Mouse (Mus musculus) limb, embryonic 14.5 days (tissue): ENCODE measurements around the gene Esyt1. TPM values are rescaled to one million over a fixed set of nuclear protein-coding genes. Genes with fewer than 3 reads are reported as not detected.

ENCODE experiments used
- ATAC-seq: fragments of 200-750 bp; cut with Nextera tagmentation; 2 replicates; pipeline ENCODE4 v1.8.0; 2017; ENCODE audit warnings: low read depth, moderate number of reproducible peaks, moderate TSS enrichment; ENCODE audit not compliant: low FRiP score
- DNase-seq: peaks from one replicate; pipeline ENCODE4 v3.0.0-alpha.2; 2015; ENCODE audit warnings: low spot score
- H3K27ac ChIP-seq: fragments of 300-500 bp; sonication (generic); replicated peaks from 2 replicates; pipeline ENCODE4 v1.5.1; 2014; ENCODE audit warnings: low read depth, mild to moderate bottlenecking, low read length, moderate library complexity, mixed read lengths
- H3K27me3 ChIP-seq: fragments of 300-500 bp; sonication (generic); 2 replicates; pipeline ENCODE4 v1.6.1; 2014; ENCODE audit warnings: low read length, mixed read lengths; ENCODE audit not compliant: control insufficient read depth, insufficient read depth
- H3K36me3 ChIP-seq: fragments of 300-500 bp; sonication (generic); 2 replicates; pipeline ENCODE4 v1.6.1; 2014; ENCODE audit warnings: mild to moderate bottlenecking, low read length, moderate library complexity, mixed read lengths; ENCODE audit not compliant: control insufficient read depth, insufficient read depth
- H3K4me1 ChIP-seq: fragments of 300-500 bp; sonication (generic); 2 replicates; pipeline ENCODE4 v1.6.1; 2014; ENCODE audit warnings: antibody characterized with exemption, low read length, mixed read lengths; ENCODE audit not compliant: control insufficient read depth, insufficient read depth
- H3K4me2 ChIP-seq: fragments of 300-500 bp; sonication (generic); replicated peaks from 2 replicates; pipeline ENCODE4 v1.6.1; 2014; ENCODE audit warnings: low read depth, mild to moderate bottlenecking, low read length, moderate library complexity; ENCODE audit not compliant: severe bottlenecking
- H3K4me3 ChIP-seq: fragments of 300-500 bp; sonication (generic); replicated peaks from 2 replicates; pipeline ENCODE4 v1.5.1; 2014; ENCODE audit warnings: low read length
- H3K9ac ChIP-seq: fragments of 300-500 bp; sonication (generic); 2 replicates; pipeline ENCODE4 v1.6.1; 2014; ENCODE audit warnings: mild to moderate bottlenecking, low read depth, low read length, moderate library complexity; ENCODE audit not compliant: severe bottlenecking
- H3K9me3 ChIP-seq: fragments of 300-500 bp; sonication (generic); 2 replicates; pipeline ENCODE4 v1.6.1; 2016; ENCODE audit warnings: low read length; ENCODE audit not compliant: control insufficient read depth
- POLR2A ChIP-seq: fragments of 200-500 bp; IDR thresholded peaks from 2 replicates; pipeline ENCODE4 v1.8.0; 2012; ENCODE audit warnings: inconsistent platforms, mild to moderate bottlenecking, moderate library complexity, borderline replicate concordance; ENCODE audit not compliant: insufficient read depth, insufficient read length; ENCODE audit errors: extremely low read depth
- WGBS: fragments of 180-500 bp; shearing (Covaris S2); extraction: QIAGEN DNeasy Blood & Tissue Kit; methylation state at CpG from one replicate; pipeline ENCODE4 v1.1.7; 2014; 5-methylcytosine and 5-hydroxymethylcytosine counted together
- polyA plus RNA-seq, 2 experiments: library from polyadenylated mRNA; depleted of rRNA in 1 of 2; stranded (reverse) in 1 of 2; unstranded in 1 of 2; fragments of >200 nt; fragmentation: Nextera tagmentation in 1 of 2; extraction: Ambion mirVana in 1 of 2; gene quantifications; 2 replicates each; pipeline versions ENCODE4 v1.2.1 to v1.2.3; 2012 to 2014

Gene Esyt1
- polyA plus RNA-seq, 2 experiments: 37.9 to 51.3 TPM

- ATAC-seq (no peak), DNase-seq (no peak)
- Histone ChIP-seq H3K4me1 (no peaks in the 10 kb centered on the region), H3K4me3 (no peak overlapping the region), H3K36me3 (peaks cover 64% of the 10 kb centered on the region), H3K4me2 (no peak overlapping the region), H3K9ac (no peak overlapping the region), H3K27ac (no peak overlapping the region), H3K9me3 (no peaks in the 10 kb centered on the region), H3K27me3 (peaks cover 17% of the 10 kb centered on the region; the same call in 1 of the 2 replicates)
- WGBS: 26% methylated on average over 6 of the region's 6 CpGs
- TF ChIP-seq POLR2A: no peak
Measured at GRCm38 (mm10) chr10:128516677-128517076, 9.0 kb downstream of the Esyt1 start.

- H3K27me3 ChIP-seq: peaks cover 17% of the 10 kb centered on the region; the same call in 1 of the 2 replicates
- DNase-seq (no peak), ATAC-seq (no peak)
- H3K9me3 ChIP-seq: no peaks in the 10 kb centered on the region
- no peak overlapping the region; the same call in 1 of the 2 replicates for H3K4me2 ChIP-seq
- peaks cover 64% of the 10 kb centered on the region for H3K36me3 ChIP-seq
- TF ChIP-seq POLR2A: no peak
- no peak overlapping the region for H3K9ac ChIP-seq
- no peak overlapping the region for H3K4me3 ChIP-seq
- H3K27ac ChIP-seq: no peak overlapping the region
- WGBS: 19% methylated on average over 13 of the region's 20 CpGs
- H3K4me1 ChIP-seq: no peaks in the 10 kb centered on the region
Measured at GRCm38 (mm10) chr10:128516029-128516428, 9.6 kb downstream of the Esyt1 start.

GRCm38 (mm10) chr10:128515044-128515443 lies 10.6 kb downstream of the Esyt1 start:
- no peak for ATAC-seq
- H3K27me3 ChIP-seq: peaks cover 17% of the 10 kb centered on the region; the same call in 1 of the 2 replicates

GRCm38 (mm10) chr10:128511761-128512160 lies 13.9 kb downstream of the Esyt1 start:
- ATAC-seq: no peak
- H3K4me1 ChIP-seq: no peaks in the 10 kb centered on the region
- no peak overlapping the region for H3K4me3 ChIP-seq
- no peak for TF ChIP-seq POLR2A
- H3K36me3 ChIP-seq: peaks cover 50% of the 10 kb centered on the region
- H3K27me3 ChIP-seq: peaks cover 4% of the 10 kb centered on the region; the same call in 1 of the 2 replicates
- no peak overlapping the region for H3K27ac ChIP-seq
- no peak for DNase-seq
- H3K9me3 ChIP-seq: no peaks in the 10 kb centered on the region
- no peak overlapping the region for H3K9ac ChIP-seq
- 81% methylated on average over 12 of the region's 12 CpGs for WGBS
- no peak overlapping the region for H3K4me2 ChIP-seq

More at GRCm38 (mm10) chr10:128515044-128515443, 10.6 kb downstream of the Esyt1 start:
- no peaks in the 10 kb centered on the region for H3K4me1 ChIP-seq
- no peak overlapping the region for H3K9ac ChIP-seq
- no peak overlapping the region for H3K4me3 ChIP-seq
- H3K9me3 ChIP-seq: no peaks in the 10 kb centered on the region
- H3K4me2 ChIP-seq: no peak overlapping the region
- WGBS: 83% methylated on average over 4 of the region's 4 CpGs
- no peak for TF ChIP-seq POLR2A
- DNase-seq: no peak
- H3K27ac ChIP-seq: no peak overlapping the region
- H3K36me3 ChIP-seq: peaks cover 62% of the 10 kb centered on the region

- H3K36me3 ChIP-seq: peaks cover 50% of the 10 kb centered on the region
- no peak overlapping the region for H3K4me3 ChIP-seq
- H3K4me1 ChIP-seq: no peaks in the 10 kb centered on the region
- H3K9ac ChIP-seq: no peak overlapping the region
- H3K27ac ChIP-seq: no peak overlapping the region
- H3K27me3 ChIP-seq: no peaks in the 10 kb centered on the region; the same call in 1 of the 2 replicates
- DNase-seq: no peak
- 86% methylated on average over 9 of the region's 9 CpGs for WGBS
- no peak for TF ChIP-seq POLR2A
- no peak overlapping the region for H3K4me2 ChIP-seq
- no peaks in the 10 kb centered on the region for H3K9me3 ChIP-seq
- ATAC-seq: no peak
Measured at GRCm38 (mm10) chr10:128511189-128511588, 14.5 kb downstream of the Esyt1 start.

GRCm38 (mm10) chr10:128510301-128510700 lies 15.4 kb downstream of the Esyt1 start:
- no peak for TF ChIP-seq POLR2A
- Histone ChIP-seq H3K27ac (no peak overlapping the region), H3K4me3 (no peak overlapping the region), H3K4me2 (no peak overlapping the region), H3K9ac (no peak overlapping the region), H3K36me3 (peaks cover 47% of the 10 kb centered on the region), H3K4me1 (no peaks in the 10 kb centered on the region), H3K9me3 (no peaks in the 10 kb centered on the region), H3K27me3 (no peaks in the 10 kb centered on the region)
- DNase-seq (no peak), ATAC-seq (no peak)
- 83% methylated on average over 11 of the region's 11 CpGs for WGBS
